Mouse (Mus musculus) gastrocnemius, postnatal 4 days (tissue): ENCODE measurements around the gene Serinc5. TPM values are rescaled to one million over a fixed set of nuclear protein-coding genes. Genes with fewer than 3 reads are reported as not detected.

ENCODE experiments used
- DNase-seq, 2 experiments: peaks; one replicate each; pipeline ENCODE4 v3.0.0; 2021 to 2022; ENCODE audit warnings: low spot score in 2 of 2, mixed read lengths in 2 of 2
- total RNA-seq, 2 experiments: library from RNA; stranded (reverse); gene quantifications; 2 replicates each; pipeline ENCODE4 v1.2.3; 2021

The Serinc5 gene
- total RNA-seq, 2 experiments from 2014 or later = 35.8 to 37.7 TPM

DNA sequence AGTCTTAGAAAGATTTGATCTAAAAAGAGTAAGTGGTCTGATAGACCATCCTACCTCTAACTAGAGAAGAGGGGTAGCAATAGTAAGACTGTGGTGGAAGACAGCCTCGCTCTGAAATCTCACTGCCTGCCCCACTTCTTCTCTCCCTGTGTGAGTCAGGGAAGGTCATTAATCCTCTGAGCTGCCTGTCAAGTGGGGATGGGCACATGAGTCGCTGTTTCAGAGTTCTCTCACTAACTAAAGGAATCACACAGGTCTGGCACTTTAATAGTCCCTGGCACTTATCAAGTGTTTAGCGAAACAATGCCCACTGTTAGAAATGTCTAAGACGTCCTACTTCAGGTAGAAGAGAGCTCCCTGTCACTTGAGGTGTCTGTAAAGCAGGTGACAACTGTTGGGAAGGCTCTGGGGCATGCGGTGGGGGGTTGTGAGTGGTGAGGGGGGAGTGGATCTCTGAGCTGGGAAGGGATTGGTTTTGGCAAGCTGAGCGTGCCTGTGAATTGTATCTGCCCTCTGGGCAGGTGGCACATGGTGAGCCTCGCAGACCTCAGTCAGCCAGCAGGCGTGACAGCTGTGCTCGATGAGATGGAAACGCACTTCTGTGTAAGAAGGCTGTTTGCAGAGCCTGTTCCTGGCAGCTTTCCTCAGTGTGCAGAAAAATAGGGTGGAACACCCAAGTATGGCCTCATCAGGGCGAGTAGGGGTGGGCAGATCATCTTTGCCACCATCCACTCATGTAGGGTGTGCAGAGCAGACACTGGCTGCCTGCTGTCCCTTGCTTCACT is 125.8 kb downstream of the Serinc5 start:
- DNase-seq = no peak

DNA sequence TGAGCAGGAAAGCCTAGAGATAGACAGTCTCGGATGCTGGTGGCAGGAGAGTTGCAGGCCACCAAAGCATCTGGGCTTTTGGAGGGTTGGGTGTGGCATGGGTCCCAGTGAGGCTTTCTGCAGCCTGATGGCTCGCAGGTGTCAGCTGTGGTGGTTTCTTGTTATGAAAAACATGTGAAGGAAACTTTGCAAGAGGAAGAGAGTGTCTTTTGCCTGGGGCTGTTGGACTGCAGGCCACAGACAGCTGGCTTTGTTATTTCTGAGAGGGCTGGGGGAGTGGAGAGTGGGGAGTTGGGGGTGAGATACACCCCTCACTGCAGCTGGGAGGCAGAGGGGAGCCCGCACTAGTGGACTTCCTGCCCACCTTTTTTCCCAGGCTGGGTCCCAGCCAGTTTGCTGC is 127.9 kb downstream of the Serinc5 start:
- DNase-seq = no peak

GRCm38 (mm10) chr13:92739858-92740257 is 129.0 kb downstream of the Serinc5 start:
- DNase-seq = no peak

DNA sequence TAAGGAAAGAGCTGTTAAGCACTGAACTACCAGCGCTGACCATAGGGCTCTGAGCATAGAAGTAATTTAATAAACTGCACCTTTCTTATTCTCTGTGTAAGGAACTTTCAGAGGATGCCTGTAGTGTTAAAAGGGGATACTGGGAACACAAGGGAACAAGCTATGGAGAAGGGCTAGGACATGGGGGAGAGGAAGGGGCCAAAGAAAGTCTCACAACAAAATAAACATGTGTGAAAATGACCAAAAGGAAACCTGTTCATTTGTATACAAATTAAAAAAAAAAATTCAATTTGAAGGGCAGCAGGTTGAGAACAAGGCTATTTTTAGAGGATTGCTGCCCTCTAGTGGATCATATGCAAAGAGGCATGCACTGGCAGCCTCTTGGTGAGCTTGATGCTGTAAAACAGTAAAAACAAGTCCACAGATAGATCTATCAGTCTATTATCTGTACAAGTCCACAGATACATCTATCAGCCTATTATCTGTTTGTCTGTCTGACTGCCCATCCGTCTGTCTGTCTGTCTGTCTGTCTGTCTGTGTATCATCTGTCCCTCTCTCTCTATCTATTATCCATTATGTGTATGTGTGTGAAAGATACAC is 129.9 kb downstream of the Serinc5 start:
- no peak for DNase-seq

DNA sequence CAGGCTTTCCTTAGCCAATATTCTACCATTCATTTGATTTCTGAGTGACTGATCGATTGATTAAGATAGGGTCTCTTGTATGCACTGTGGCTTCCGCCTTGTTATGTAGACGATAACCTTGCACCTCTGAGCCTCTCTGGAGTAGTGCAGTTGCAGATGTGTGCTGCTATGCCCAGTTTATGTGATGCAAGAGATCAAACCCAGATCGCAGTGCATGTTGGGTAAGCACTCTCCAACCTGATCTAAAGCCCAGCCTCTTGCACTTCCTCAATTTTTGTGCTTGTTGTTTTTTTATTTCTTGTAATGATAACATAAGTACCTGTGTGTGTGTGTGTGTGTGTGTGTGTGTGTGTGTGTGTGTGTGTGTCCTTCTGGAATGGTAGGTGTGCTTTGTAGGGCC is 132.0 kb downstream of the Serinc5 start:
- DNase-seq = no peak

GRCm38 (mm10) chr13:92743337-92743736 is 132.4 kb downstream of the Serinc5 start:
- DNase-seq = no peak

DNA sequence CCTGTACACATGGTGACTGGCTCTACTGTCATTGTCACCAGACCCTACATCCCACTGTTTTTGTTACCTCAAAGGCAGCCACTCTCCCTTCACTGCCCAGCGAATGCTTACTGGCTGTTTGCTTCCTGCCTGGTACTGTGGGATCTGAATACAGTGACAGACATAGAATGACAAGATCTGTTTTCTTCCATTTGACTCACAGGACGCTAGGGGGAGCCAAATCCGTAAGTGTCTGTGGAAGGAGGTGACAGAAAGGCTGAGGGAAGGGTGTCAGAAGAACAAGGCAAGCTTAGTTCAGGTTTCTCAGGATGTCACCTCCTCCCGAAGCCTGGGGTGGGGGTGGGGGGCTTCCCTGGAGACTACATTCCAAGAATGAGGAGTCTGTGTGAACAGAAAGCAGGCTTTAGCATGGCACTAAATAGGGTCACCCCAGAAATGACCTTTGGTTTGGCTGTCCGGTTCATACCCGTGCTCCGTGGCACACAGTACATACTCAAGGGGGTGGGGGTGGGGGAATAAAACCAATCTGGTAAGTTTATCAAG is 140.2 kb downstream of the Serinc5 start:
- DNase-seq = peak in 1 of 2 experiments; percentile 66

- peak; percentile 85 to 88 for DNase-seq
These were observed 141.1 kb downstream of the Serinc5 start for GRCm38 (mm10) chr13:92751726-92752565.

- no peak for DNase-seq
These were observed 142.8 kb downstream of the Serinc5 start for GRCm38 (mm10) chr13:92753676-92754075.

GRCm38 (mm10) chr13:92755036-92755435 is 144.1 kb downstream of the Serinc5 start:
- no peak for DNase-seq

- DNase-seq = no peak
These were observed 147.2 kb downstream of the Serinc5 start for GRCm38 (mm10) chr13:92757972-92758585.

GRCm38 (mm10) chr13:92759096-92759495 is 148.2 kb downstream of the Serinc5 start:
- no peak for DNase-seq

- no peak for DNase-seq
These were observed 149.6 kb downstream of the Serinc5 start for GRCm38 (mm10) chr13:92760519-92760918.

Other genes with a start within 250 kb of the Serinc5 start
- not detected for gene Ankrd34b, start 185.2 kb upstream of the Serinc5 start, total RNA-seq
- gene Fam151b, start 127.1 kb upstream of the Serinc5 start, total RNA-seq = 1 to 10 TPM; 4.2 to 4.5 TPM
- 10 to 100 TPM; 21.2 to 23.7 TPM for gene Zfyve16, start 80.2 kb upstream of the Serinc5 start, total RNA-seq
- not detected for gene Spz1, start 34.9 kb upstream of the Serinc5 start, total RNA-seq
- 100 to 1,000 TPM; 151 to 191 TPM for gene Thbs4, start 183.7 kb downstream of the Serinc5 start, total RNA-seq
- 10 to 100 TPM; 13.7 to 14.9 TPM for gene Mtx3, start 233.7 kb downstream of the Serinc5 start, total RNA-seq